Mouse (Mus musculus) cortical plate, adult 2 months (tissue): ENCODE results near the gene Btbd2.

Source experiments
- CTCF ChIP-seq: fragments of 200-500 bp; IDR thresholded peaks from 2 replicates; pipeline ENCODE4 v1.5.1; 2011; ENCODE audit warnings: mild to moderate bottlenecking, control low read depth, low read length; ENCODE audit not compliant: insufficient read depth; ENCODE audit errors: extremely low read depth
- POLR2A ChIP-seq: fragments of 200-500 bp; IDR thresholded peaks from 2 replicates; pipeline ENCODE4 v1.6.1; 2011; ENCODE audit warnings: mild to moderate bottlenecking, low read length, control low read depth; ENCODE audit not compliant: insufficient read depth; ENCODE audit errors: extremely low read depth

DNA sequence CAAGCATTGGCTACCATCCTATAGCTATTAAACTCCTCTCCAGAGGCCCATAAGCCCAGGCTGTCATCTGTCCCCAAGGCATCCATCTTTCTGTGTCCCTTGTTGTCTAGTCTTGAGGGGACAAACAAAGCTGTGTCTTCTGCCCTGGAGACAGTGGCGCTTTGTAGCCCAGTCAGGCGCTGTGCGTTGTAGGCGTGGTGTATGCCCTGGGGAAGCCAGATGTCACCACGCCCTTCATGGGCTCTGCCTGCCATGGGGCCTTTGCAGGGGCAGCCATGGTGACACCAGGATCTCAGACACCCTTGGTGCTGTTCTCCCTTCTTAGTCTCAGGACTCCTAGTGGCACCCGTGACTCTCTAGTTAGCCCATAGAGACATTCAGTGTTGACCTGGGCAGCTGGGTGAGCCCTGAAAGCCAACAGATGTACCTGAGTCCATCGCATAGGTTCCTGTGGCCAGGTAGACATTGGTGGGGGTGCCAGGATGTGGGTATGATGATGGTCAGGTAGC lies 52.8 kb downstream of the Btbd2 start:
- TF ChIP-seq POLR2A (no peak), CTCF (no peak)
